Mouse (Mus musculus): ENCODE results near the gene Anxa6.

DNA sequence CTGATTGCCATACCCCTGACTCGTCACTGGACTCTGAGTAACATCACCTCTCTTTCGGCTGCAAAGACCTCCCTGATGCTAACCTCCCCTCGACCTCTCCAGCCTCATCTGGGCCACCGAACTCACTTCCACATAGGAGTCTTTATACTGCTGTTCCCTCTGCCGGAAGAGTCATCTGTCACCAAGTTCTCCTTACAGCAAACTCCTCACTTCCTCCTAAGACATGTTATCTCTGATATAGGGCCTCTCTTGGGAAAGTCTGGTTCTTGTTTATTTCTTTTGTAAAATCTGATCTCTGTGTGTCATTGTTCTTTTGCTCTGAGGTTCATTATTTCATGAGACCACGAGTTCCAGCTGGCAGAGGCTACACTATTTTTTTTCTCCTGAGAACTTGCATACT is 25.0 kb downstream of the Anxa6 start:
- TF ChIP-seq EP300 (IDR thresholded peaks at IDR 0.05; ENCODE audit: low read length): no peak
- no peak for TF ChIP-seq CTCF (conservative IDR thresholded peaks at IDR 0.05 in 1 of 2, IDR thresholded peaks at IDR 0.05 in 1 of 2; ENCODE audit: low read depth in 2 of 2, low read length in 2 of 2)

All from CH12.LX (cell line).